Mouse (Mus musculus) macrophage (primary cell): ENCODE measurements around the gene Rnls. TPM values are rescaled to one million over a fixed set of nuclear protein-coding genes. Genes with fewer than 3 reads are reported as not detected.

Source experiments
- H3K27ac ChIP-seq: fragments of 350-480 bp; formaldehyde crosslinking; 2 replicates; pipeline ENCODE4 v1.9.0; 2021
- H3K36me3 ChIP-seq: fragments of 350-480 bp; formaldehyde crosslinking; 2 replicates; pipeline ENCODE4 v1.9.0; 2021; ENCODE audit errors: inconsistent target
- H3K4me3 ChIP-seq: fragments of 350-480 bp; formaldehyde crosslinking; 2 replicates; pipeline ENCODE4 v1.9.0; 2021; ENCODE audit errors: inconsistent target
- H3K79me2 ChIP-seq: fragments of 350-480 bp; formaldehyde crosslinking; 2 replicates; pipeline ENCODE4 v1.9.0; 2021; ENCODE audit errors: inconsistent target
- WGBS: methylation state at CpG from one replicate; pipeline ENCODE4 v1.1.7; 2026; ENCODE audit warnings: inconsistent platforms; ENCODE audit not compliant: missing documents; 5-methylcytosine and 5-hydroxymethylcytosine counted together
- polyA plus RNA-seq: library from polyadenylated mRNA; stranded (reverse); fragments of 250-400 nt; gene quantifications from 3 replicates; pipeline ENCODE4 v1.2.4, GENCODE M21; 2018; ENCODE audit warnings: inconsistent platforms

Gene Rnls
- polyA plus RNA-seq, 1 experiment from 2014 or later, result 2.7 TPM

GRCm38 (mm10) chr19:33276421-33276820, 115.7 kb downstream of the Rnls start:
- WGBS, result 91% methylated on average over 1 of the region's 1 CpGs
- no peaks in the 10 kb centered on the region for H3K36me3 ChIP-seq

GRCm38 (mm10) chr19:33273676-33274075, 118.4 kb downstream of the Rnls start:
- Histone ChIP-seq H3K79me2 (no peaks in the 10 kb centered on the region), H3K27ac (no peak overlapping the region), H3K4me3 (no peak overlapping the region), H3K36me3 (no peaks in the 10 kb centered on the region)
- WGBS, result 90% methylated on average over 1 of the region's 1 CpGs

More at GRCm38 (mm10) chr19:33276421-33276820, 115.7 kb downstream of the Rnls start:
- no peak overlapping the region for H3K4me3 ChIP-seq
- H3K27ac ChIP-seq, result no peak overlapping the region
- no peaks in the 10 kb centered on the region for H3K79me2 ChIP-seq

- Histone ChIP-seq H3K27ac (no peak overlapping the region), H3K36me3 (no peaks in the 10 kb centered on the region), H3K79me2 (no peaks in the 10 kb centered on the region), H3K4me3 (no peak overlapping the region)
- 93% methylated on average over 2 of the region's 2 CpGs for WGBS
Observed at GRCm38 (mm10) chr19:33271571-33271970, 120.5 kb downstream of the Rnls start.

GRCm38 (mm10) chr19:33270231-33270630, 121.9 kb downstream of the Rnls start:
- Histone ChIP-seq H3K36me3 (no peaks in the 10 kb centered on the region), H3K79me2 (no peaks in the 10 kb centered on the region), H3K4me3 (no peak overlapping the region), H3K27ac (no peak overlapping the region)
- 89% methylated on average over 2 of the region's 2 CpGs for WGBS

GRCm38 (mm10) chr19:33268044-33268443, 124.1 kb downstream of the Rnls start:
- Histone ChIP-seq H3K4me3 (no peak overlapping the region), H3K27ac (no peak overlapping the region), H3K36me3 (no peaks in the 10 kb centered on the region), H3K79me2 (no peaks in the 10 kb centered on the region)
- WGBS, result 76% methylated on average over 14 of the region's 14 CpGs

- H3K27ac ChIP-seq, result no peak overlapping the region
- H3K36me3 ChIP-seq, result no peaks in the 10 kb centered on the region
- H3K4me3 ChIP-seq, result no peak overlapping the region
- H3K79me2 ChIP-seq, result no peaks in the 10 kb centered on the region
- WGBS, result 91% methylated on average over 2 of the region's 2 CpGs
Observed at GRCm38 (mm10) chr19:33265245-33265644, 126.8 kb downstream of the Rnls start.

GRCm38 (mm10) chr19:33264224-33264993, 127.7 kb downstream of the Rnls start:
- WGBS, result 94% methylated on average over 3 of the region's 3 CpGs
- no peaks in the 10 kb centered on the region for H3K79me2 ChIP-seq
- no peak overlapping the region for H3K4me3 ChIP-seq

GRCm38 (mm10) chr19:33262421-33262820, 129.7 kb downstream of the Rnls start:
- 3% methylated on average over 2 of the region's 2 CpGs for WGBS
- Histone ChIP-seq H3K4me3 (no peak overlapping the region), H3K79me2 (no peaks in the 10 kb centered on the region)

More at GRCm38 (mm10) chr19:33264224-33264993, 127.7 kb downstream of the Rnls start:
- no peak overlapping the region for H3K27ac ChIP-seq
- no peaks in the 10 kb centered on the region for H3K36me3 ChIP-seq

GRCm38 (mm10) chr19:33259164-33259563, 132.9 kb downstream of the Rnls start:
- 91% methylated on average over 1 of the region's 1 CpGs for WGBS
- Histone ChIP-seq H3K27ac (no peak overlapping the region), H3K79me2 (no peaks in the 10 kb centered on the region), H3K36me3 (no peaks in the 10 kb centered on the region), H3K4me3 (no peak overlapping the region)

More at GRCm38 (mm10) chr19:33262421-33262820, 129.7 kb downstream of the Rnls start:
- no peak overlapping the region for H3K27ac ChIP-seq
- no peaks in the 10 kb centered on the region for H3K36me3 ChIP-seq

- no peak overlapping the region for H3K4me3 ChIP-seq
- no peaks in the 10 kb centered on the region for H3K36me3 ChIP-seq
- WGBS, result 78% methylated on average over 5 of the region's 5 CpGs
- no peaks in the 10 kb centered on the region for H3K79me2 ChIP-seq
- H3K27ac ChIP-seq, result no peak overlapping the region
Observed at GRCm38 (mm10) chr19:33253893-33254292, 138.2 kb downstream of the Rnls start.

- Histone ChIP-seq H3K36me3 (no peaks in the 10 kb centered on the region), H3K27ac (no peak overlapping the region), H3K4me3 (no peak overlapping the region), H3K79me2 (no peaks in the 10 kb centered on the region)
- 89% methylated on average over 5 of the region's 5 CpGs for WGBS
Observed at GRCm38 (mm10) chr19:33252226-33252625, 139.9 kb downstream of the Rnls start.

GRCm38 (mm10) chr19:33244196-33244595, 147.9 kb downstream of the Rnls start:
- 95% methylated on average over 2 of the region's 2 CpGs for WGBS
- H3K36me3 ChIP-seq, result no peaks in the 10 kb centered on the region
- H3K79me2 ChIP-seq, result no peaks in the 10 kb centered on the region
- no peak overlapping the region for H3K4me3 ChIP-seq
- H3K27ac ChIP-seq, result no peak overlapping the region

- no peak overlapping the region for H3K4me3 ChIP-seq
- no peaks in the 10 kb centered on the region for H3K79me2 ChIP-seq
- 88% methylated on average over 2 of the region's 2 CpGs for WGBS
- no peak overlapping the region for H3K27ac ChIP-seq
- H3K36me3 ChIP-seq, result no peaks in the 10 kb centered on the region
Observed at GRCm38 (mm10) chr19:33240386-33240785, 151.7 kb downstream of the Rnls start.

GRCm38 (mm10) chr19:33232902-33233301, 159.2 kb downstream of the Rnls start:
- Histone ChIP-seq H3K27ac (no peak overlapping the region), H3K79me2 (no peaks in the 10 kb centered on the region), H3K4me3 (no peak overlapping the region), H3K36me3 (no peaks in the 10 kb centered on the region)
- WGBS, result 70% methylated on average over 3 of the region's 3 CpGs

GRCm38 (mm10) chr19:33231303-33231702, 160.8 kb downstream of the Rnls start:
- 28% methylated on average over 6 of the region's 6 CpGs for WGBS
- H3K4me3 ChIP-seq, result no peak overlapping the region
- no peaks in the 10 kb centered on the region for H3K36me3 ChIP-seq
- H3K79me2 ChIP-seq, result no peaks in the 10 kb centered on the region
- H3K27ac ChIP-seq, result no peak overlapping the region
